Mouse (Mus musculus) kidney, adult 2 months (tissue): ENCODE results near the gene Zfyve1.

ENCODE experiments used
- CTCF ChIP-seq: fragments of 200-500 bp; conservative IDR thresholded peaks from 2 replicates; pipeline ENCODE4 v1.5.1; 2011; ENCODE audit warnings: low read depth, mild to moderate bottlenecking, control low read depth, low read length, moderate library complexity, mixed read lengths; ENCODE audit not compliant: insufficient read depth, insufficient read length
- POLR2A ChIP-seq: fragments of 200-500 bp; IDR thresholded peaks from one replicate; pipeline ENCODE4 v1.6.1; 2011; ENCODE audit warnings: low read depth, low read length, control low read depth

GRCm38 (mm10) chr12:83633807-83634206 lies 36.8 kb upstream of the Zfyve1 start:
- no peak for TF ChIP-seq CTCF
- TF ChIP-seq POLR2A: no peak
